Mouse (Mus musculus) lung, adult 18-20 months (tissue): ENCODE data around the gene Icmt.

Experiments
- DNase-seq, 2 experiments: peaks; one replicate each; pipeline ENCODE4 v3.0.0; 2022; ENCODE audit warnings: mixed read lengths in 2 of 2

Gene Icmt

DNA sequence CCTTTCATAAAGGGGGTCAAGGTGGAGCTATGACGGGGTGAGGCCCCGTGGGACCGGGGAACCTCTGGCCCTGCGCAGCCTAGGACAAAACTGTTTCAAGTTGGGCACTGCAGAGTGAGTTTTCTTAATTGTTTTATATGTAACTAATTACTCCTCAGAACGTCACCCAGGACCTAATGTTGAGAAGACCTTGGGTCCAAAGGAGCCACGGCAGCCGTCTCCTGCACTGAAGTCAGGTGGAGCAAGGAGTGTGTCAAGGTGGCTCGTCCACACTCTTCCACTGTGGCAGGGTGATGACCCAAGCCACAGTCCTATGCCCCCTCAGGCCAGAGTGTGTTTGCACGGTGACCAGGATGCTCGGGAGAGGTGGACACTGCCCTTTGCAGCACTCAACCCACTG, 6.1 kb downstream of the Icmt start:
- DNase-seq, result no peak

GRCm38 (mm10) chr4:152304685-152305084, 7.7 kb downstream of the Icmt start:
- no peak for DNase-seq

DNA sequence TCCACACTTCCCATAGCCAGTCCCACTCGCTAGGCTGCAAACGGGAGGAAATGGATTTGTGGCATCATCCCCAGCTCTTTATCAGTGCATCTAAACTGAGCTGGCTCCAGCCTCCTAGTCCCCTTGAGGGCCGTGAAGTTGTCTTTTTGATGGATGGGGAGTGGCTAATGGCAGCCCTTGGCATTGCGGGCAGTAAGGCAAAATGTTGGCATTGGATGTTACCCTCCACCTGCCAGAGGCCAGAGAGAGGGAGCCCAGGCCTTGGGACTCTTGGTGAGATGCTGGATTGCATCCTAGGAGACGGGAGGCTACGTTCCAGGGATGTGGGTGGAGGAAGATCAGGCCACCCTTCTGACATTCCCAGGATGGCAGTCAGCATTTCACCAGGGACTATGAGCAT, 9.0 kb downstream of the Icmt start:
- no peak for DNase-seq

- no peak for DNase-seq
Measured at GRCm38 (mm10) chr4:152307542-152307941, 10.5 kb downstream of the Icmt start.

DNA sequence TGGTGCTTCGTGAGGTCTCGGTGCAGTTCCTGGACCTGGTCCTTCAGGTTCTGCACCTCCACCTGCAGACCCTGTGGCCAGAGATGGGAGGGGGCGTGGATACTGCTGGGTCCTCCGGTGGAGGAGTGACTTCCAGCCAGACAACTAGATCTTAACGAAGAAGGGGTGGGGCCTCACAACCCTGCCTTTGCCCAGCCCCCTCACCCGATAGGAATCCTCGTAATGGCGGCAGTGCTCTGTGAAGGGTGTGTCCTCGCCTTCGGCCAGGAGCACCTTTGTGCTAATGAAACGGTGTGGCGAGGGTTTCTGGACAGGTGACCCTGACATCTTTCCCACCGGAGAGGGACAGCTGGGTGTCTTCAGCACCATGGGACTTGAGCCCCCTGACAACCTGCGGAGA, 15.2 kb downstream of the Icmt start:
- no peak for DNase-seq

GRCm38 (mm10) chr4:152313211-152313632, 16.2 kb downstream of the Icmt start:
- peak in 1 of 2 experiments; percentile 39 for DNase-seq

DNA sequence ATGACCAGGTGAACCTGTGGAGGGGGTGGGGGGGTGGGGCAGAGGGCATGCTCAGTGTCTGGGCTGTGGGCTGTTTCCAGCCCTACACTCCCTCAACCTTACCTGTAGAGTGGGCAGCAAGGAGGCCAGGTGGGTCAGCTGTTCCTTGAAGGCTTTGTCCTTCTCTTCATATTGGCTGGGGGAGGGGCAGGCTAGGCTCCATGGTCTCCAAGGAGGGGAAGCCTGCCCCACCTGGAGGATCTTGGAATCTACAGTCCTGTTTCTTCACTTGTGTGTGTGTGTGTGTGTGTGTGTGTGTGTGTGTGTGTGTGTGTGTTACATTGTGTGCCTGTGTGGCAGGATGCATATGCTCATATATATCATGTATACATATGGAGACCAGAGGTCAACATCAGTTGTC, 16.9 kb downstream of the Icmt start:
- no peak for DNase-seq

DNA sequence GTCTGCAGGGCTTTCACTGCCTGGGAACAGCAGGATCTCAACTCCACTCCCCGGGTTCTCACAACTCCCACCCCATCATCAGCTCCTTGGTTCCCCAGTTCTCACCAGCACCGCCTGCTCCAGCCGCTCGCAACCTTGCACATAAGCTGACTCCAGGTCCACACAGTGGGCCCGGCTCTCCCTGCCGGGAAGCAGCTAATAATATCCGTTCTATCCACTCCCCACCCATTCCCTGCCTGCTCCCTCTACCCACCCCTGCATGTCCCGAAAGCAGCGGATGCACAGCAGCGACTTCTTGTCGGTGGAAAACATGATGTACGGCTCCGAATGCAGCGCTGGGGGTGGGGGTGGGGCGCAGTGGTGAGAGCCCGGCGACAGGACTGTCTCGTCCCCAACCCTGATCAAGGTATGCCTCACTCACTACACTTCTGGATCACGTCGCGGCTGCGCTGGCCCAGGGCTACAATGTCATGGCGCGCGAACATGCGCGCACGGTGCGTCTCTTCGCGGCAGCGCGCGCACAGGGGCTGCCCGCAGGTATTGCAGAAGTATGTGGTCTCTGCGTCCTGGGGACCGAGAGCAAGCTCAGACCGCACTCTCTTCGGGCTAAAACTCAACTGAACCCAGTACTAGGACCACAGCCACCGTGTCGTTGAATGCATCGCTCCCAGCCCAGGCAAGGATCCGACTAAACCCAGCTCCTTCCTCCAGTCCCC, 18.6 kb downstream of the Icmt start:
- DNase-seq, result no peak

DNA sequence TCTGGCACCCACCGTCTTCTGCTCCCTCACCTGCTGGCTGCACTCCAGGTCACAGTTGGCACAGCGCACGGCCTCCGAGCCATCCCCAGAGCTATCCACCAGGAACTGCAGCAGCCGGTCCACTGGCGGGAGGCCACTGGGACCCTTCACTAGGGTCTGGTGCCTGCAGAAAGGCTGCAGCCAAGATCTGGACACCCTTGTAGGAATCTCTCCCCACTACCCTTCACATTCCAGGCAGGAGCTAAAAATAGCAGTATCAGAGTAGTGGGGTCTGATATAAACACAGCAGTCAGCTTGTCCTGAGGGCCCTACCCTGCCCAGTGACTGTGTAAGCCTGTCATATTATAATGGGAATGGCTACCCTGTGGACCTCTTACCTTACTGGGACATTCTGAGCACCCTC, 20.6 kb downstream of the Icmt start:
- DNase-seq, result no peak

- DNase-seq, result peak; percentile 53 to 55
Measured at GRCm38 (mm10) chr4:152318517-152319234, 21.6 kb downstream of the Icmt start, which contains the start of gene Rnf207. Gene Rnf207 (minus strand): TSS chr4:152318993.

GRCm38 (mm10) chr4:152321464-152321863, 24.4 kb downstream of the Icmt start:
- DNase-seq, result no peak

DNA sequence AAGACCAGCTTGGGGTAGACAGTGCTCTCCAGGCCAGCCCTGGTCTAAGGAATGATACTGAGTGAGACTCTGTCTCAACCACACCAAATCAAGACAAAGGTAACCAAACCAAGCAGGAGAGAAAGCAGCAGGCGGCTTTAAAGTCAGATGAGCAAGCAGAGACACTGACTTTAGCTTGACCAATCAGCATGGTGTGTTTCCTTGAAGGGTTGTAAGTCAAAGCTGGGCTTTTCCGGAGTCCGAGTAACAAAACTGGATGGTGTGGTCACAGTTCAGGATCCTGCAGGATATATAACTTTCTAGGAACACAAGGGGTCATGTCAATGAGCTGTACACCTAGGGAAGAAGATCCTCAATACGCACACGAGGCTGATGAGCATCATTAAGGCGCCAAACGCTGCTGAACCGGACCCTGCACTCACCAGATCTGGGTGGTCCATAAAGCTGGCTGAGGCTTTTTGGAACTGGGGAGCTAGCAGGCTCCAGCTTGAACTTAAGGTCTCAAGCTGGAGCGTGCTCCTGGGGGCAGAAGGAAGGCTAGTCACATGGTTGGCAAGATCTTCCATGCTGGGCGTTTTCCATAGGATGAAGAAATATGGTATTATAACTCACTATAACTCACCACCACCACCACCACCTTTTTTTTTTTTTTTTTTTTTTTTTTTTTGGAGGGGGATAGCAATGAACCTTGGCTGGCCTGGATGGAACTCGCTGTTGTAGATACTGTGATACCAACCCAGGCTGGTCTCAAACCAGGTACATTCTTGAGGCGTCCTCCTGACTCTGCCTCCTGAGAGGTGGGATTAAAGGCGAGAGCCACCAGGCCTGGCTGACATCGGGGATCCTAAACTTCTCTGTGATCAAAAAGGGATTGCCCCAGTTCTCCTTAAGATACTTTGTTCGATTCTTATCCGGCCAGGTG, 27.9 kb downstream of the Icmt start:
- DNase-seq, result no peak

DNA sequence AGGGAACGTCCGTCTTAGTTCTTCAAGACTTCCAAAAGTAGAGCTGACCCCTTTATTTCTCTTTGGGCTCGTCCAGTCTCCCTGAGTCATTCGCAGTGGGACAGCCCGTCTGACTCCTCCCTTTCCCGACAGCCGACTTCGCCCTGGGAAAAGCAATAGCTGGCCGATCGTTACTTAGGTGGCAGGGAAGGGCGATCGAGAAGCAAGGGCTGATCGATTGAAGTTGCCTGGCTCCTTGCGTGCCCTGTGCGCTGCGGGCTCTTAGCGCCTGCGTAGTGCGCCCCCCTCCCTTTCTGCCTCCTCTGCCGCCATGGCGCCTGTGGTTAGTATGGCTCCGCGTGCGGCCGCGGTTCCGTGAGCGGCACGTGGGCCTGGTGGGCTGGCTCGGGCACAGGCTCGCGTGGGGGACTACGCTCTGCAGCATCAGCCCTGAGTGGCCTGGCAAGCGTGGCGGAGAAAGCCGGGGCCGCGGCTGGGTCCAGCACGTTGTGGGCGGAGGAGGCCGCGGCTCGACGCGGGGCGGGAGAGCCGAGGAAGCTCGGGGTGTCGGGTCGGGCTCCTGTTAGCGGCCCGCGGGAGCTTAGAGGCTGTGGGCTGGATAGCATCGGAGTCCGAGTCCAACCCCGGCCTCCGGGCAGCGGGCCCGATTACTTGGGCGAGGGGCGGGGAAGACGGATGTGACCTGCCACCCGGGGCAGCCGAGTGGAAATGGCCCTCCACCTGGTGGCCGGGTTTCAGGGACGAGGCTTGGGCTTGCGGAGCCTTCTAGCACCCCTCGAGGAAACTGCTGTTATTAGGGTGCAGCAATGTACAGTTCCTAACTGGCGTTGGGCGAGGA, 28.8 kb downstream of the Icmt start, which contains the start of gene Rpl22:
Gene Rpl22, plus strand, starts transcription at position 169 of the 838 bp plus-strand sequence.
- DNase-seq, result peak; percentile 96 to 97

DNA sequence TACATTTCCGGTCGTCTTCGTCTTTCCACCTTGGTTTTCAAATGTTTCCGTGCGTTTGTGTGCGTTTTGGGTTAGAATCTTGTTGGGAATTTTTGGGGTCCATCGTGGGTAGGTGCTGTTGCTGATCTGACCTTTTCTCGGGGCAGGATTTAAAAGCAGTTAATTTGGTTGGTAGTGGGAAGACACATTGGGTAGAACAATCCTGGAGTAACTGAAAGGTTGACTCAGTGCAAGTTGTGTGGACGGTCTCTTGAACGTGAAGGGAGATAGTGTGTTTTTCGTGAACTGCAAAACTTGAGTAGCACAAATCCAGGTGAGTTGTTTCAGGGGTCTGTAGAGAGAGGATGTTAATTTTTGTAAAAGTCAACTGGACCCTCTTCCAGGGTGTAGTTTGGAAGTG, 29.5 kb downstream of the Icmt start:
- DNase-seq, result no peak

- DNase-seq, result no peak
Measured at GRCm38 (mm10) chr4:152328691-152329090, 31.7 kb downstream of the Icmt start.

GRCm38 (mm10) chr4:152332952-152333351, 35.9 kb downstream of the Icmt start:
- peak; percentile 55 to 72 for DNase-seq

- no peak for DNase-seq
Measured at GRCm38 (mm10) chr4:152333587-152333986, 36.6 kb downstream of the Icmt start.

GRCm38 (mm10) chr4:152337772-152338171, 40.7 kb downstream of the Icmt start:
- DNase-seq, result no peak

DNA sequence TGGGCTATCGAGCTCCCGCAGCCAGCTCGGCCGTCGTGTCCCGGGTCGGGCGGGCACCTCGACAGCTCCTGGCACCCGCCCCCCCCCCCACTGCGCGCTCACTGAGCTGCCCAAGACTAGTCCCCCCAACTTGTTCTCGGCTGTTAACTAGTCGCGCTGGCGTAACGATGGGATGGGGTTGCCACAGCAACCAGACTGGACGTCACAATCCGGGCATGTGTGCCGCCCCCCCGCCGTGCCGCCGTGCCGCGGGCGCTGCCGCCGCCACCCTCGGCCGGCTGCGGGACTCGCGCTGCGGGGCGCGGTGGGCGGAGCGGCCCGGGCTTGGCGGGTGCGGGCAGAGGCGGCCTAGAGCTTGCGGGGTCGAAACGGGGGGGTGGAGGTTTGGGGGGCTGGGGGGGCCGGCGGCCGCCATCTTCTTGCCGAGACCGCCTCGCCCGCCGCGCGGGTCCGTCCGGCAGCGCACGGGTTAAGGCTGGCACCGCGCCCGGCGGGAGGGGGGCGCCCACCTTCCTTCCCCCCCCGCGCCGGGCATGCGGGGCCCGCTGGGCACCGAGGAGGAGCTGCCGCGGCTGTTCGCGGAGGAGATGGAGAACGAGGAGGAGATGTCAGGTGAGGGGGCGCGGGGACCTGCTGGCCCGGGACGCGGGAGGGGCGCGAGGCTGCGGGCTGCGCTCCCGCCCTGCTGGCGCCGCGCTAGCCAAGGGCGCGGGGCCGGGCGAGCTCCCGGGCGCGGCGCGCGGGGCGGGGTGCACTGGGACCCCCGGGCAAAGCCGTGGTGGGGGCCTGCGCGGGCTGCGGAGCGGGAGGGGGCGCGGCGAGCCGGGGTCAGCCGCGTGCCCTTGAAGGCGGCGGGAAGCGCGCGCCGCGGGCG, 41.6 kb downstream of the Icmt start, which contains the start of gene Chd5:
Gene Chd5, plus strand, starts transcription at position 233 of the 874 bp plus-strand sequence.
- DNase-seq, result no peak

DNA sequence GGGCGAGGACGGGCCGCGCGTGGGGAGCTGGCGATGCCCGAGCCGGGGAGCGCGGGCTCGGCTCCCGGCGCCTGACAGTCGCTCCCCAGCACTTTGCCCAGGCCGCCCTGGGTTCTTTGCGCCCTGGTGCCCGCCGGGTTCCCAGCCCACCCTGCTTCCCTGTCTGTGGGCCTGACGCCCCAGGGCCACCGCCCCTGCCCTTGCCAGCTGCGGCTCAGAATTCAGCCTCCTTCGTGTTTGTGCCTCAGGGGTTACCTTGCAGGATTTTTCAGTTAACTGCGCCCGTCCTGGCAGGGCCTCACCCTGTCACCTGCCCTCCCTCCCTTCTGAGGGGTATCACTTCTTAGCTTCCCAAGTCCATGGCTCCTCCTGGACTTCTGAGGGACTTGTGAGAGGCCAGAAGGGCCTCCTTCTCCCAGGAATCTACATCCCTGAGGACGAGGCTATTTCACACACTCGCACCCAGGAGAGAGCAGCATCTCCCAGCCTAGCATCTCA, 42.3 kb downstream of the Icmt start:
- DNase-seq, result no peak
